Mouse (Mus musculus) E14TG2a.4 (cell line): ENCODE measurements around the gene Ms4a10.

Experiments
- CTCF ChIP-seq: conservative IDR thresholded peaks from 2 replicates; pipeline ENCODE4 v1.5.1; 2014; ENCODE audit warnings: low read length
- NANOG ChIP-seq: IDR thresholded peaks from 2 replicates; pipeline ENCODE4 v1.6.1; 2014; ENCODE audit warnings: borderline replicate concordance, low read length, mixed read lengths
- POU5F1 ChIP-seq: IDR thresholded peaks from 2 replicates; pipeline ENCODE4 v1.6.1; 2014; ENCODE audit warnings: low read length, borderline replicate concordance

GRCm38 (mm10) chr19:10980210-10980609 is 5.7 kb upstream of the Ms4a10 start:
- TF ChIP-seq CTCF: no peak
- no peak for TF ChIP-seq NANOG
- TF ChIP-seq POU5F1: no peak
